Mouse (Mus musculus) c-Kit-negative CD71-positive TER-119-positive erythroid progenitor cells, embryonic 14.5 days (primary cell): ENCODE results near the gene Mfsd12.

Source experiments
- DNase-seq: peaks from one replicate; pipeline ENCODE4 v3.0.0-alpha.2; 2013; ENCODE audit warnings: low read depth, low spot score

The Mfsd12 gene

GRCm38 (mm10) chr10:81379809-81380378, 22.6 kb downstream of the Mfsd12 start:
- DNase-seq: no peak

GRCm38 (mm10) chr10:81382039-81382438, 24.7 kb downstream of the Mfsd12 start:
- peak; percentile 98 for DNase-seq

- DNase-seq: peak; percentile 100
Measured at GRCm38 (mm10) chr10:81383802-81384604, 26.7 kb downstream of the Mfsd12 start, which contains the start of the genes Dohh and Gm48551. Gene Dohh (plus strand): TSS chr10:81384428. Gene Gm48551 (plus strand): TSS chr10:81384466.

DNA sequence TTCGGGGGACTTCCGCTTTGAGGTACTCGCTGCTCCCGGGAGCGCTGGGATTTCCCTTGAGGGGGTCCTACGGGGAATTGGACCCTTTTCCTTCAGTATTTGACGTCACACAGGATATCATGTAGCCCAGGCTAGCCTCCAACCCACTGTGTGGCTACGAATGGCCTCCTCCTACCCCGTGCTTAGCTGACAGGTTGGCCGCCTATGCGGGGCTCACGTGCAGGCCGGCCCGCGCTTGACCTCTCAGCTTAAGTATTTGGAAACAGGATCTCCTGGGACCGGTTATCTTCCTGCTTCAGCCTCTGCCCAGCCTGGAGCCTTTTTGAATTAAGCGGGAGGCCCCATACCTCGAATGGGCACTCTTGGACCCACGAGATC, 27.3 kb downstream of the Mfsd12 start:
- DNase-seq: no peak

- no peak for DNase-seq
Measured at GRCm38 (mm10) chr10:81385603-81386306, 28.5 kb downstream of the Mfsd12 start.

DNA sequence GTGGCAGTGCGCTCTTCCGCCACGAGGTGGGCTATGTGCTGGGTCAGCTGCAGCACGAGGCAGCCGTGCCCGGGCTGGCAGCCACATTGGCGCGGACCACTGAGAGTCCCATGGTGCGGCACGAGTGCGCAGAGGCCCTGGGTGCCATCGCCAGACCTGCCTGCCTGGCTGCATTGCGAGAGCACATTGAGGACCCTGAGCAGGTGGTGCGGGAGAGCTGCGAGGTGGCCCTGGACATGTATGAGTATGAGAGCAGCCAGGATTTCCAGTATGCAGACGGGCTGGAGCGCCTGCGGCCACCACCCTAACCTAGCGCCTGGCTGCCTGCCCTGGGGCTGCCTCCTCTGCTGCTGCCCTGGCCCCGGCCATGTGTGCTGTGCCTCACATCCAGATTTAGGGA, 30.4 kb downstream of the Mfsd12 start:
- no peak for DNase-seq

- DNase-seq: no peak
Measured at GRCm38 (mm10) chr10:81388505-81389055, 31.3 kb downstream of the Mfsd12 start, which contains the start of gene Gm48552. Gene Gm48552 (plus strand): TSS chr10:81389005.

DNA sequence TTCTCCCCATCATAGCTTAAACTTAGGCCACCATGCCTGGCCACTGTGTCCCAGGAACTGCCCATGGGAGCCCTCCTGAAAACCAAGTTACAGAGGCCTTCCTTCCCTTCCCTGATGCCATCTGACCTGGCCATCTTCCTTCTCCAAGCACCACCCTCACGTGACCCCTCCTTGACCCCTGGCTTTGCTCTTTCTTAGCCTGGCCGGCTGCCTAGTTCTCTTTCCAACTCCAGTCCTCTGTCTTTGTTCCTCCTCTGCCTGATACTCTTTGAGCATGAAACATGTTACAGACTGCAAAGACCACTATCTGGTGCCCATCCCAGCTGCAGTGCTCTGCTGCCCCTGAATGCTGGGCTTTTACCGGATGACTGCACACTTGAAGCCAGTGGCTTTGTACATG, 32.1 kb downstream of the Mfsd12 start:
- no peak for DNase-seq

DNA sequence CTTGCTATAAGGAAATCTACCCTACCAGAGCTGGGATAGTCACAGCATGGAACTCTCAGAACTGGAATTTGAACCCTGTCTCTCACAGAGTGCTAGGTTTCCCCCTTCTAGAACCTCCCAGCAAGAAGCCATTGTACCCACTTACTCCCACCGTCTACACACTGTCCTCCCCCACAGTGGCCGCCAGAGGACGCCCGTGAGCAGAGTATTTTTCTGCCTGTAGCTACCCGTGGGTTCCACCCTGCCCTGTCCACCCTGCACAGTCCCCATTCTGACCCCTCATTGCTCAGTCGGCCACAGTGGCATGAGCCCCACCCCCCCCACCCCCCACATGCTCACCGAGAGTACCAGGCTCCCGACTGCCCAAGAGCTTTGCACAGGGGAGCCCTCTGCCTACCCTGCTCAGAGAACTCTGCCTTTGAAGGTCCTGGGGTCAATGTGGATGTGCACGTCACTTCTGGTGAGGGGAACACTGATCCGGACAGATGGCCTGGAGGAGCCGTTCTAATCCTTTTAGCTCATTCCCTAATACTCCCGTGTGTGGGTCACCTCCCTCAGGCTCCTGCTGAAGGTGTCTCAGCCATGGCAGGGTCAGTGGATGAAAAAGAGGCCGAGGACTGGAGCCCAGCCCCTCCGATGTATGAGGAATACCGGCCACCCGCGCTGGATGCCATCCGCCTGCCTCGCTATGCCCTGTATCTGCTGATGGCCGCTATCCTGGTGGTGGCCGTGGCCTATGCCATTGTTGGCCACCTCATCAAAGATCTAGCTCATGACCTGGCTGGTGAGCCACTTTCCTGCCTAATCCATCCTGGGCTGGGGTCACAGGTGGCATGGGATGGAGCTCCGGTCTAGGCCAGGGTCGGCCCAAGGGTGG, 32.7 kb downstream of the Mfsd12 start:
- no peak for DNase-seq

GRCm38 (mm10) chr10:81390678-81390965, 33.3 kb downstream of the Mfsd12 start:
- no peak for DNase-seq

DNA sequence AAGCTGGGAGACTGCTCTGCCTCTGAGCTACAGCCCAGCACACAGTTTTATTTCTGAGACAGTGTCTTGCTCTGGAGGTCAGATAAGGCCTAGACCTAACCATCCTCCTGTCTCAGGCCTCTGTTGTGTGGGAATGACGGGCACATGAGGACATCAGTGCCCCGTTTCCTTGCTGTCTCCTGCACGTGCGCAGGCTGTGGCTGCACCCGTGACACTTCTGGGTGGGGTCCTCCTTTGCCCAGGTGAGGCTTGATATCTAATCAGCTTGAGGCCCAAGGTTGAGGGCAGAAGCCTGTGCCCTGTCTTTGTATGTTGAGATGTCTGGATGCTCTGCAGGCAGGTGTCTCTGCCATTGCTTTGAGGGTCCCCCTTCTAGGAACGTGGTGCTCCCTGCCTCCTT, 35.0 kb downstream of the Mfsd12 start:
- DNase-seq: no peak

DNA sequence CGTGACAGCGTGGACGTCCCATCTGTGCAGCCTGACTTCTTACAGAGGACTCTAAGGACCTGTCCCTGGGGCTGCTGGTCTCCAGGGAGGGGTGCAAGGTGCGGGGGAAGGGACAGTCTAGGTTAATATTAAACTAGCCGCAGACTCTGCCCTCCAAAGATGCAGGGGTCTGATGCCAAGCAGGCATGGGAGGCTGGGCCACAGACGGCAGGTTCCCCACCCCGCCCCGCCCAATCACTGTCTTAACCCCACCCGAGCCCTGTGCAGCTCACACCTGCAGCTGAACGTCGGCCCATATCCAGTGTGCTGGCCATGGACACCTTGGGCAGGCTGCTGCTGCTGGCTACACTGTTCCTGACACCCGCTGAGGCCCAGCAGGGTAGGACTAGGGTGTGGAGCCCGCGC, 35.5 kb downstream of the Mfsd12 start, which contains the start of gene Smim24:
Smim24 (plus strand) TSS at position 271 of the 405 bp plus-strand sequence.
- DNase-seq: no peak

GRCm38 (mm10) chr10:81393456-81394063, 36.3 kb downstream of the Mfsd12 start:
- no peak for DNase-seq

DNA sequence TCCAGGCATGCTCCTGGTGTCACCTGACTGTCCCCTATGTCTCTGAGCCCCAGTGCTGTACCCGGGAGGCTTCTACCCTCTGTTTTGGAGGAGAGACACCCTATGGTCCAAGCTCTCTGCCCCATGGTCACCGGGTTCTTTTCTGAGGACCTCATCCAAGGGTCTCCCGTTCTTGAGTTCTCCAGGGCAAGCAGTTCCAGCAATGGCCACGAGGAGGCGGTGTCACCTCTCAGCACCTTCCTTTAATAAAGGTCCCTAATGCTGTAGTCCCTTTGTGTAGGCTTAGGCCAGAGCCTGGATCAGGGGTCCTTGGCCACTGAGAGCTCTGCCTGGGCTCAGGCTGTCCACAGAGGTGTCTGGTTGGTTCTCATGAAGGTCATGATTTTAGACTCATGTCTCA, 37.8 kb downstream of the Mfsd12 start:
- DNase-seq: no peak

- no peak for DNase-seq
Measured at GRCm38 (mm10) chr10:81395865-81396264, 38.6 kb downstream of the Mfsd12 start.

DNA sequence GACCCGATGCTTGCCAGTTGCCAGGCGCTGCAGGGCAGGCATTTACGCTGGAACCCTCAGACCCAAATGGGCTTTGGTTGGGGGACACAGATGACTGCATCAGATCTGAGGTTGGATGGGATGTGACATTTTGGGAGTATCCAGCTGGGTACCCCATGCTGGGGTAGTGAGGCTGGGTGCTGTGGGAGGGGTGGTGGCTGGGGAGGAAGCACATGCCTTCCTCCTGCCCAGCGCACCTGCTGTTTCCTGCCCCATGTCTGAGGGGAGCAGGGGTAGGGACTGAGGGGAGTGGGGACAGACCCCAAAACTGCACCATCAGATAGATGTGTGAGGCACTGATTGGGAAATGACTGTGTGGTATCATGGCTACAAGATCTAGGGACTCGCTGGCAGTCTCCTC, 39.5 kb downstream of the Mfsd12 start:
- no peak for DNase-seq

GRCm38 (mm10) chr10:81399296-81399695, 42.0 kb downstream of the Mfsd12 start:
- no peak for DNase-seq

DNA sequence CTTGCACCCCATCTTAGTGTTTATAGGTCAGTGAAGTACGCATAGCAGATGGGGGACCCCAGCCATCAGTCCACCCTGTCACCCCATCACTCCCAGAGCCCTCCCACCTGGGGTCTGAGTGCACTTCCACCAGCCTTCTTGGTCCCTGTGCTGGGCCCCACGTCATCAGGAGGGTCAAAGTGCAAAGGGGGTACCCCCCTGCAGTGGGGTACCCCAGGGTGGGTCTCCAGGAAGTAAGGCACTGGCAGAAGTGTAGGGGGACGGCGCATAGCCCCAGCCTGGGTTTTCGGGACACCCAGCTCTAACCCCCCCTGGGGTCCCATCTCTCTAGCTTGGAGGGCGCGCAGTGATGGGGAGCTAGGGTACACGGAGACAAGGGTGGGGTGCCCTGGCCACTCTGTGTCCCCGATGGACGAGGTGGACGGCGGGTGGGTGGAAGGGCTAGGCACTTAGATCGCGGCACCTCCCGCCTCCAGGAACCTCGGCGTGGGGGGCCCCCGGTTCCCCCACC, 42.6 kb downstream of the Mfsd12 start:
- no peak for DNase-seq

- no peak for DNase-seq
Measured at GRCm38 (mm10) chr10:81400371-81401204, 43.3 kb downstream of the Mfsd12 start.

DNA sequence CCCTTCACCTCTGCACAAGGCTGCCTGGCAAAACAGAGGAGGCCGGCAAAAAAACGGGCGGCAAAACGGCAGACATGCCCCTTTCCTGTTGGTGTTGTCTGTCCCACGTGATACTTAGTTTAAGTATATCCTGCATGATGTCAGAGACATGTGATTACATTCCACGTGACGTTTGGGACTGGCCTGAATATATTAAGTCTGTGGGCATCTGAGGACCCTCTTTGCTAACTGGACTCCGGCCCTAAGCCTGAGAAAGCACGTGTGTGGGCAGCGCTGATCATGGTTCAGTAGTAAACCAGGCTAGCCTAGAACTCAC, 43.9 kb downstream of the Mfsd12 start:
- no peak for DNase-seq
